Mouse (Mus musculus) monocyte, adult 2 months (primary cell): Measurements from ENCODE around the gene Abhd14b.

Experiments used
- DNase-seq, 2 experiments: peaks; one replicate each; pipeline ENCODE4 v3.0.0; 2022; ENCODE audit warnings: low spot score in 2 of 2, low read depth in 1 of 2

Abhd14b gene

GRCm38 (mm10) chr9:106447348-106447747, at the start of gene Abhd14b, which contains the start of gene Abhd14a:
Gene Abhd14b (plus strand): TSS chr9:106447459.
Gene Abhd14a (minus strand): TSS chr9:106447678.
- DNase-seq, result peak; percentile 57 to 68

GRCm38 (mm10) chr9:106397733-106398132, 49.5 kb upstream of the Abhd14b start:
- DNase-seq, result no peak

GRCm38 (mm10) chr9:106398667-106399311, 48.5 kb upstream of the Abhd14b start:
- DNase-seq, result no peak

GRCm38 (mm10) chr9:106399808-106400207, 47.5 kb upstream of the Abhd14b start:
- no peak for DNase-seq

- DNase-seq, result no peak
These were observed 45.1 kb upstream of the Abhd14b start for GRCm38 (mm10) chr9:106402149-106402548.

GRCm38 (mm10) chr9:106402607-106403375, 44.5 kb upstream of the Abhd14b start:
- DNase-seq, result no peak

GRCm38 (mm10) chr9:106405275-106405674, 42.0 kb upstream of the Abhd14b start:
- no peak for DNase-seq

GRCm38 (mm10) chr9:106406443-106407078, 40.7 kb upstream of the Abhd14b start:
- no peak for DNase-seq

- no peak for DNase-seq
These were observed 38.2 kb upstream of the Abhd14b start for GRCm38 (mm10) chr9:106409096-106409495.

- no peak for DNase-seq
These were observed 37.1 kb upstream of the Abhd14b start for GRCm38 (mm10) chr9:106410086-106410650.

- DNase-seq, result no peak
These were observed 36.1 kb upstream of the Abhd14b start for GRCm38 (mm10) chr9:106411091-106411594.

GRCm38 (mm10) chr9:106411729-106412128, 35.5 kb upstream of the Abhd14b start:
- no peak for DNase-seq

GRCm38 (mm10) chr9:106412210-106412609, 35.0 kb upstream of the Abhd14b start:
- no peak for DNase-seq

GRCm38 (mm10) chr9:106413606-106414005, 33.7 kb upstream of the Abhd14b start:
- DNase-seq, result no peak

GRCm38 (mm10) chr9:106416826-106417225, 30.4 kb upstream of the Abhd14b start:
- no peak for DNase-seq

GRCm38 (mm10) chr9:106417841-106418625, 29.2 kb upstream of the Abhd14b start:
- no peak for DNase-seq

- DNase-seq, result no peak
These were observed 26.7 kb upstream of the Abhd14b start for GRCm38 (mm10) chr9:106420608-106421007.

GRCm38 (mm10) chr9:106421033-106421864, 26.0 kb upstream of the Abhd14b start:
- no peak for DNase-seq

- DNase-seq, result peak; percentile 42 to 69
These were observed 25.4 kb upstream of the Abhd14b start for GRCm38 (mm10) chr9:106421865-106422160.

GRCm38 (mm10) chr9:106428719-106429220, 18.5 kb upstream of the Abhd14b start:
- no peak for DNase-seq
